Mouse (Mus musculus): Measurements from ENCODE around the gene Crybb3. TPM values are rescaled to one million over a fixed set of nuclear protein-coding genes. Genes with fewer than 3 reads are reported as not detected.
A peak's percentile ranks its signal among the peaks of the same experiment; 100 is the strongest.

Gene Crybb3
- polyA plus RNA-seq, 1 experiment, result 3.2 TPM

DNA sequence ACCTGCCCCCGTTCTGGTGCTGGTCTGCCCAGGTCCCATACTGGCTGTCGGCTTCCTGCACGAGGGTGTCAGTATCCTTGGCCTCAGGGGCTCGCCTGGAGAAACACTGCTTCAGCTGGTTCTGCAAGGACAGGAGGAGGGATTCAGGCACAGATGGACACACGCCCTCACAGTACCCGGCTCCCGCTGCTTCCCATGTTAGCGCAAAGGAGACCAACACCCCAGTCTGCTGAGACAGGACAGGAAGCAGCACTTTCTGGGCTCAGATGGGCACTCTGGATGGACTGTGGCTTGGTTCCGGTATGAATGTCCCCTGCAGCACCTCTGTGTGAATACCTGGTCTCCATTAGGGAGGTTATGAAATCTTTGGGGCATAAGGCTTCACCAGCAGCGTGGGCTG, 20.1 kb upstream of the Crybb3 start:
- 89% methylated on average over 10 of the region's 10 CpGs for WGBS
- H3K27ac ChIP-seq (ENCODE audit: insufficient read depth, low read length), result no peak overlapping the region
- H3K27me3 ChIP-seq (ENCODE audit: control insufficient read depth, insufficient read depth, low read length), result no peaks in the 10 kb centered on the region
- H3K4me3 ChIP-seq (replicated peaks; ENCODE audit: insufficient read depth, low read depth, low read length), result no peak overlapping the region
- no peaks in the 10 kb centered on the region for H3K4me1 ChIP-seq (ENCODE audit: control insufficient read depth, insufficient read depth, low read length)
- TF ChIP-seq CTCF (IDR thresholded peaks at IDR 0.05; ENCODE audit: borderline replicate concordance, insufficient read depth, low read depth, low read length) (no peak), POLR2A (IDR thresholded peaks at IDR 0.05; ENCODE audit: borderline replicate concordance, insufficient read depth, low read length) (no peak)
- DNase-seq, result no peak

DNA sequence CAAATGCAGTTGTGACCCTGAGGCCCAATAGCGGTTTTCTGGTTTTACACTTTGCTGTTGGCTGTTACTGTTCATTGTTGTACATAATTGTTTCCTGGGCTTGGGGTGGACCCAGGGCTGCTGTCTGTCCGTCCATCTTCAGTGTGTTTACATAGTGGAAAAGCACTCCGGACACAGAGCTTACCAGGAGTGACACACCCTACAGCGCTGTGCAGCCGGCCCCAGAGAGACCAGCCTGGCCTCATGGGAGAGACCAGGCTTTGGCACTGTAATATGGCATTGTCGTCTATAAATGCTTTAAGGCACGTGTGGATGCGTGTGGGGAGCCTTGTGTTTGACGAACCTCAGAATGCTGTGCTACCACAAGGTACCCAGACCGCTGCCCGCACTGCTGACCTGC, 19.0 kb upstream of the Crybb3 start:
- Histone ChIP-seq H3K27ac (ENCODE audit: insufficient read depth, low read length) (no peak overlapping the region), H3K27me3 (ENCODE audit: control insufficient read depth, insufficient read depth, low read length) (no peaks in the 10 kb centered on the region), H3K4me1 (ENCODE audit: control insufficient read depth, insufficient read depth, low read length) (no peaks in the 10 kb centered on the region), H3K4me3 (replicated peaks; ENCODE audit: insufficient read depth, low read depth, low read length) (no peak overlapping the region)
- no peak for DNase-seq
- TF ChIP-seq POLR2A (IDR thresholded peaks at IDR 0.05; ENCODE audit: borderline replicate concordance, insufficient read depth, low read length) (no peak), CTCF (IDR thresholded peaks at IDR 0.05; ENCODE audit: borderline replicate concordance, insufficient read depth, low read depth, low read length) (no peak)
- WGBS, result 92% methylated on average over 11 of the region's 11 CpGs

DNA sequence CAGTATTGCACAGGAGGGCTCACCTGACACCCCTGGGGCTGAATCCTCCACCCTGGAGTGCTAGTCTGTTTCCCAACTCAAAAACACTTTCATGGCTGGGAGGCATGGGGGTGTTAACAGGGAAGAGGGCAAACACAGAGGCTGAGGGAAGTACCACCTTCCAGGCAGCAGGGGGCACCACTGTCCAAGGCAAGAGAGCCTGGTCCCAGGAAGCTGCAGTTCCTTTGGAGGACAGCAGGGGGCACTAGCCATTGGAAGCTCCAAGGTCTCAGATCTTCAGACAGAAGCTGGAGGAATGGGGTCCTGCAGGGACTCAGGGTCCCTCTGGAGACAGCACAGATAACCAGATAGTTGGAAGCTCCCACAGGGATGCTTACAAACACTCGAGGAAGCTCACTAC, 18.2 kb upstream of the Crybb3 start:
- Histone ChIP-seq H3K27me3 (ENCODE audit: control insufficient read depth, insufficient read depth, low read length) (no peaks in the 10 kb centered on the region), H3K4me3 (replicated peaks; ENCODE audit: insufficient read depth, low read depth, low read length) (no peak overlapping the region), H3K4me1 (ENCODE audit: control insufficient read depth, insufficient read depth, low read length) (no peaks in the 10 kb centered on the region), H3K27ac (ENCODE audit: insufficient read depth, low read length) (no peak overlapping the region)
- WGBS, result 20% methylated on average over 1 of the region's 1 CpGs
- peak; percentile 79 to 90 for DNase-seq
- TF ChIP-seq POLR2A (IDR thresholded peaks at IDR 0.05; ENCODE audit: borderline replicate concordance, insufficient read depth, low read length), result no peak
- peak; percentile 100 for TF ChIP-seq CTCF (IDR thresholded peaks at IDR 0.05; ENCODE audit: borderline replicate concordance, insufficient read depth, low read depth, low read length)

DNA sequence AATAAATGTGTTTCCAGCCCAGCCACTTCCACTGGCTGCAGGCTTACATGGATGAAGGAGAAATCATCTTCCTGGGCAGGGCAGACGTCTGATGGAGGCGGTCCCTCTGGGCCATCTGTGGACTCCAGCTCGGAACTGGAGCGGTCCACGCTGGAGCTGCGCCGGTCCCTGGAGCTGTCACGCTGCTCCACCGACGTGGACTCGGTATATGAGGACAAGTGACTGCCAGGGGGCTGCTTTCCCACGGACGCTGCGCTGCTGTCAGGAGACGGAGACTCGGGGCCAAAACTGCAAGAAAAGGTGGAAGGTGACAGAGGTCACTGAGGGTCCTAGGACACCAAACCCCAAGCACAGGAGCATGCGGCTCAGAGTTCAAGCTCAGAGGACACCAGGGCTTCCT, 16.2 kb upstream of the Crybb3 start:
- H3K4me3 ChIP-seq (replicated peaks; ENCODE audit: insufficient read depth, low read depth, low read length), result no peak overlapping the region
- no peak for DNase-seq
- no peak for TF ChIP-seq POLR2A (IDR thresholded peaks at IDR 0.05; ENCODE audit: borderline replicate concordance, insufficient read depth, low read length)
- TF ChIP-seq CTCF (IDR thresholded peaks at IDR 0.05; ENCODE audit: borderline replicate concordance, insufficient read depth, low read depth, low read length), result no peak
- no peaks in the 10 kb centered on the region for H3K27me3 ChIP-seq (ENCODE audit: control insufficient read depth, insufficient read depth, low read length)
- no peak overlapping the region for H3K27ac ChIP-seq (ENCODE audit: insufficient read depth, low read length)
- no peaks in the 10 kb centered on the region for H3K4me1 ChIP-seq (ENCODE audit: control insufficient read depth, insufficient read depth, low read length)
- 85% methylated on average over 17 of the region's 17 CpGs for WGBS

DNA sequence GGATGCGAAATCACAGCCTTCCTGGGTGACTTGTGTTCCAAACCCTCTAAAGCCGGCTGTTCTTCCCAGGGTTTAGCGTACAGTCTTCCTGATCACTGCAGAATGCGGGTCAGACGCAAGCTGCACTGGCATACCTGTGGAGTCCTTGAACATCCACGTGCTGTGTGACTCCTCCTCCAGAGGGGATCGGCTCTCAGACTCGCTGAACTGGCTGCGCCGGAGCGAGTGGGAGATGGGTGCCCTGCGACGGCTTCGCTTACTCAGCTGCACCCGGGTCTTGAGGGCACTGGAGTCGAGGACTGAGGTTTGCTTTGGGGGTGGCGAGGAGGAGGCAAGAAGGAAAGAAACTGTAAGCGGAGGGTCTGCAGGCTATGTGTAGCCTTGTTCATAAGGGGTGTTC, 14.1 kb upstream of the Crybb3 start:
- DNase-seq, result no peak
- WGBS, result 94% methylated on average over 18 of the region's 18 CpGs
- TF ChIP-seq POLR2A (IDR thresholded peaks at IDR 0.05; ENCODE audit: borderline replicate concordance, insufficient read depth, low read length) (no peak), CTCF (IDR thresholded peaks at IDR 0.05; ENCODE audit: borderline replicate concordance, insufficient read depth, low read depth, low read length) (no peak)
- H3K27ac ChIP-seq (ENCODE audit: insufficient read depth, low read length), result no peak overlapping the region
- no peak overlapping the region for H3K4me3 ChIP-seq (replicated peaks; ENCODE audit: insufficient read depth, low read depth, low read length)
- no peaks in the 10 kb centered on the region for H3K4me1 ChIP-seq (ENCODE audit: control insufficient read depth, insufficient read depth, low read length)
- no peaks in the 10 kb centered on the region for H3K27me3 ChIP-seq (ENCODE audit: control insufficient read depth, insufficient read depth, low read length)

DNA sequence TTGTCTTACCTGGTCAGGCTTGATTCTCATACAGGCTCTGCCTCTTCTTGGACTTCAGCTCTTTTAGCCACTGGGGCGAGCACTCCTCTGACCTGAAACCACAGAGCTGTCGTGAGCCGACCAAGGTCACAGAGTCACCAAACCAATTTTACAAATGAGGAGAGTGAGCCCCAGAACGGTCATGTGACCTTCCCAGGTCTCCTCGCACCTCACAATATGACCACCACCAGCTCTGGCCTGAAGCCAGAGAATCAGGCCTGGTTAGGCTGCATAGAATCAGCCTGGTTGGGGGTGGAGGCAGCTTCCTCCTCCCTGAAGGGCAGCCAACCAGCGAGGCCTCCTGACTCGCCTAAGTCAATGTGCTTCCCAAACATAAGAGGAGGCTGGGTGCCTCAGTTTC, 11.0 kb upstream of the Crybb3 start:
- no peak for TF ChIP-seq POLR2A (IDR thresholded peaks at IDR 0.05; ENCODE audit: borderline replicate concordance, insufficient read depth, low read length)
- no peak for TF ChIP-seq CTCF (IDR thresholded peaks at IDR 0.05; ENCODE audit: borderline replicate concordance, insufficient read depth, low read depth, low read length)
- Histone ChIP-seq H3K4me3 (replicated peaks; ENCODE audit: insufficient read depth, low read depth, low read length) (no peak overlapping the region), H3K27ac (ENCODE audit: insufficient read depth, low read length) (no peak overlapping the region), H3K27me3 (ENCODE audit: control insufficient read depth, insufficient read depth, low read length) (no peaks in the 10 kb centered on the region), H3K4me1 (ENCODE audit: control insufficient read depth, insufficient read depth, low read length) (no peaks in the 10 kb centered on the region; the same call in 1 of the 2 replicates)
- DNase-seq, result no peak
- WGBS, result 72% methylated on average over 7 of the region's 7 CpGs

DNA sequence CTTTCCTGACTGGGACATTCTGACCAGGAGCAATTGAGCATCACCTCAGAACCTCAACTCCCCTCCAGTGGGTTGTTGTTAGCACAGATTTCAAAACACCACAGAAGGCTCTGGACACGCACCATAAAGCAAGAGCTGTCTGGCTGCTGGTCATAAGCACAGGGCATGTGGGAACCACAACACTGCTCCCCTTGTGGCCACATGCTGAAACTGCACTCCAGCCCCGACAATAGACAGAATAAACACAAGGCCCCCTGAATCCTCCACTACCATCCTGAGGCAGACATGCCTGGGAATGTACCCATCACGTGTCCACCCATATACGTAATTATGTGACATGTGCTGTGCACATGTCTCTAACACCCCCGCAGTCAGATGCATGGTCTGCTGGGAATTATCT, 9.8 kb upstream of the Crybb3 start:
- H3K27me3 ChIP-seq (ENCODE audit: control insufficient read depth, insufficient read depth, low read length), result no peaks in the 10 kb centered on the region
- TF ChIP-seq CTCF (IDR thresholded peaks at IDR 0.05; ENCODE audit: borderline replicate concordance, insufficient read depth, low read depth, low read length) (peak; percentile 75), POLR2A (IDR thresholded peaks at IDR 0.05; ENCODE audit: borderline replicate concordance, insufficient read depth, low read length) (no peak)
- 56% methylated on average over 5 of the region's 5 CpGs for WGBS
- no peak overlapping the region for H3K4me3 ChIP-seq (replicated peaks; ENCODE audit: insufficient read depth, low read depth, low read length)
- DNase-seq, result peak; percentile 36 to 45
- no peak overlapping the region for H3K27ac ChIP-seq (ENCODE audit: insufficient read depth, low read length)
- peaks cover 7% of the 10 kb centered on the region for H3K4me1 ChIP-seq (ENCODE audit: control insufficient read depth, insufficient read depth, low read length)

DNA sequence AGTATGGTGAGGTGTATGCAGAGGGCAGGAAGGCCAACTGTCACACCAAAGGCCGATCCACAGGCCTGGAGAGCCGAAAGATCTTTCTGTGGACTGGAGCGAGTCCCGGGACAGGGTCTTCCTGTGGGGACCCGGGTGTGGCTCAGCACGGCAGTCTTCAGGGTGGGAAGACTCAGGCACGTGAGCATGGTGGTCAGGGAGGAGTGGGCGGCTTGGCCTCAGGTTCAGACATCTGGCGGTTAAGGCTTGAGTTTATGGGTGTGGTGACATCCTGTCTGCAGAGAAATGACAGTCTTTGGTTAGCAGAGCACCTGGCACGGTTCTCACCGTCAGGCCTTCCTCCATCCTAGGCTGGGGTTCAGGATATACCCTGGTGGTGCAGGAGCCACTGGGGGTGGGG, 9.4 kb upstream of the Crybb3 start:
- no peak overlapping the region for H3K27ac ChIP-seq (ENCODE audit: insufficient read depth, low read length)
- no peak for TF ChIP-seq CTCF (IDR thresholded peaks at IDR 0.05; ENCODE audit: borderline replicate concordance, insufficient read depth, low read depth, low read length)
- TF ChIP-seq POLR2A (IDR thresholded peaks at IDR 0.05; ENCODE audit: borderline replicate concordance, insufficient read depth, low read length), result no peak
- H3K4me3 ChIP-seq (replicated peaks; ENCODE audit: insufficient read depth, low read depth, low read length), result no peak overlapping the region
- WGBS, result 90% methylated on average over 11 of the region's 11 CpGs
- peaks cover 11% of the 10 kb centered on the region for H3K4me1 ChIP-seq (ENCODE audit: control insufficient read depth, insufficient read depth, low read length)
- no peaks in the 10 kb centered on the region for H3K27me3 ChIP-seq (ENCODE audit: control insufficient read depth, insufficient read depth, low read length)
- no peak for DNase-seq
